Mouse (Mus musculus) lung, postnatal 0 days (tissue): ENCODE measurements around the gene Dscam. TPM values are rescaled to one million over a fixed set of nuclear protein-coding genes. Genes with fewer than 3 reads are reported as not detected.

Experiments
- ATAC-seq: fragments of 200-750 bp; cut with Nextera tagmentation; 2 replicates; pipeline ENCODE4 v1.8.0; 2017; ENCODE audit warnings: moderate library complexity
- DNase-seq: peaks from one replicate; pipeline ENCODE4 v3.0.0-alpha.2; 2016; ENCODE audit warnings: low spot score
- H3K27ac ChIP-seq: fragments of 300-500 bp; sonication (generic); 2 replicates; pipeline ENCODE4 v1.5.1; 2014; ENCODE audit warnings: antibody characterized with exemption, mild to moderate bottlenecking, low read length, mixed read lengths
- H3K27me3 ChIP-seq: fragments of 300-500 bp; sonication (generic); replicated peaks from 2 replicates; pipeline ENCODE4 v1.6.1; 2014; ENCODE audit warnings: low read length, mixed read lengths; ENCODE audit not compliant: insufficient read depth
- H3K36me3 ChIP-seq: fragments of 300-500 bp; sonication (generic); 2 replicates; pipeline ENCODE4 v1.6.1; 2014; ENCODE audit warnings: low read length, mixed read lengths; ENCODE audit not compliant: insufficient read depth
- H3K4me1 ChIP-seq: fragments of 300-500 bp; sonication (generic); 2 replicates; pipeline ENCODE4 v1.6.1; 2014; ENCODE audit warnings: antibody characterized with exemption, low read depth, low read length, mixed read lengths; ENCODE audit not compliant: insufficient read depth
- H3K4me2 ChIP-seq: fragments of 300-500 bp; sonication (generic); replicated peaks from 2 replicates; pipeline ENCODE4 v1.6.1; 2014; ENCODE audit warnings: low read depth, mild to moderate bottlenecking, low read length, moderate library complexity, mixed read lengths
- H3K4me3 ChIP-seq: fragments of 300-500 bp; sonication (generic); 2 replicates; pipeline ENCODE4 v1.5.1; 2014; ENCODE audit warnings: low read depth, low read length
- H3K9ac ChIP-seq: fragments of 300-500 bp; sonication (generic); replicated peaks from 2 replicates; pipeline ENCODE4 v1.6.1; 2014; ENCODE audit warnings: low read depth, mild to moderate bottlenecking
- H3K9me3 ChIP-seq: fragments of 300-500 bp; sonication (generic); 2 replicates; pipeline ENCODE4 v1.6.1; 2016; ENCODE audit warnings: low read length, mixed read lengths
- CTCF ChIP-seq: IDR thresholded peaks from 2 replicates; pipeline ENCODE4 v1.5.1; 2016; ENCODE audit warnings: antibody characterized with exemption, mild to moderate bottlenecking
- EP300 ChIP-seq: IDR thresholded peaks from 2 replicates; pipeline ENCODE4 v1.6.1; 2016; ENCODE audit warnings: antibody characterized with exemption, mild to moderate bottlenecking, control low read depth
- WGBS: fragments of 180-500 bp; shearing (Covaris S2); extraction: QIAGEN DNeasy Blood & Tissue Kit; methylation state at CpG from one replicate; pipeline ENCODE4 v1.1.7; 2014; 5-methylcytosine and 5-hydroxymethylcytosine counted together
- polyA plus RNA-seq: library from polyadenylated mRNA; unstranded; fragments of >200 nt; fragmentation: Nextera tagmentation; extraction: Ambion mirVana; gene quantifications from 2 replicates; pipeline ENCODE4 v1.2.1, GENCODE M21; 2015

Dscam gene
- polyA plus RNA-seq, 1 experiment from 2014 or later, result not detected

DNA sequence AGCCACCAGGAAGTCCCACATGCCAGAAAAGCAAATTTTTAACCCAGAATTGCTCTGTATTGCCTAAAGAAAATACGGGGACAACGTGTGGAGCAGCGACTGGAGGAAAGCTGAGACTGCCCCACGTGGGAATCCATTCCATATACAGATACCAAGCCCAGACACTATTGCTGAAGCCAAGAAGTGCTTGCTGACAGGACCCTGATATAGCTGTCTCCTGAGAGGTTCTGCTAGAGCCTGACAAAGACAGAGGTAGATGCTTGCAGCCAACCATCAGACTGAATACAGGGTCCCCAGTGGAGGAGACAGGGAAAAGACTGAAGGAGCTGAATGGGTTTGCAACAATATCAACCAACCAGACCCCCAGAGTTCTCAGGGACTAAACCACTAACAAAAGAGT lies 293.3 kb downstream of the Dscam start:
- no peak for TF ChIP-seq CTCF
- TF ChIP-seq EP300, result no peak
- no peaks in the 10 kb centered on the region for H3K4me1 ChIP-seq
- H3K4me2 ChIP-seq, result no peak overlapping the region
- no peak overlapping the region for H3K4me3 ChIP-seq
- H3K27me3 ChIP-seq, result no peaks in the 10 kb centered on the region
- no peaks in the 10 kb centered on the region for H3K9me3 ChIP-seq
- no peak overlapping the region for H3K9ac ChIP-seq
- H3K36me3 ChIP-seq, result no peaks in the 10 kb centered on the region
- WGBS, result 67% methylated on average over 4 of the region's 4 CpGs
- ATAC-seq (no peak), DNase-seq (no peak)
- no peak overlapping the region for H3K27ac ChIP-seq

DNA sequence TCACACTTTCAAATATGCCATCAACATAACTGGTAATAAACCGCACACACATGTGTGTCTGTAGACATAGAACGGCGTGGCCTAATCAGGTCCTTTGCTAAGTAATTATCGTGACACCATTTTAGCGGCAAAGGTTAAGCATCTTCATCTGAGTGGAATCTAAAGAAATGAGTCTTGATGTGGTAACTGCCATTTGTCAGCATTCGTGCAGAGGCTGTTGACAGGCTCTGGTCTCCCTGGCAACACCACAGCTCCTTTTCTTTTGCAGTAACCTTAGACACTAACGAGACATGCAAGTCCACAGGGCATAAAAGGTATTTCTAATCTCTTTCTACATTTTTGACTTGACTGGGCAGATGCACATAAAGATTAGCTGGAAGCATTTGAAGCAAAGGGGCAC lies 297.8 kb downstream of the Dscam start:
- ATAC-seq, result no peak

DNA sequence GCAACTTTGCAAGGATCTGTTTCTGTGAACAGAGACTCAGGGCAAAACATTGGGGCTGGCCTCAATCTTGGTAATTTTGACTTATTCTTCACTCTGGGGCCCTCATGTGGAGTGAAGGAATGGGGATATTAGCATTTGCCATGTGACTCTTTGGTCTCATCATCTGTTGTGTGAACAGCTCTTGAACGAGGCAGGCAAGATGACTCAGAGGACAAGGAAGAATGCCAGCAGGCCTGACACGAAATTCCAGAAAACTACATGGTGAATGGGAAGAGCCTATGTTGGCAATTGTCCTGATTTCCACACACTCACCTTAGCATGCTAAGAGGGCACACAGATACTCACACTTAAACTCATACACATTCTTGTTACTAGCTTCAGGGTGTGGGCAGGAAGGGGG lies 313.0 kb downstream of the Dscam start:
- DNase-seq (peak; percentile 24), ATAC-seq (no peak)
- H3K27ac ChIP-seq, result no peak overlapping the region
- no peak overlapping the region for H3K9ac ChIP-seq
- no peak for TF ChIP-seq CTCF
- no peak for TF ChIP-seq EP300
- no peaks in the 10 kb centered on the region for H3K27me3 ChIP-seq
- H3K9me3 ChIP-seq, result no peaks in the 10 kb centered on the region
- no peak overlapping the region for H3K4me3 ChIP-seq
- no peaks in the 10 kb centered on the region for H3K36me3 ChIP-seq
- H3K4me1 ChIP-seq, result no peaks in the 10 kb centered on the region
- WGBS, result 23% methylated on average over 2 of the region's 2 CpGs
- no peak overlapping the region for H3K4me2 ChIP-seq

More for the DNA sequence above, 297.8 kb downstream of the Dscam start:
- Histone ChIP-seq H3K9me3 (no peaks in the 10 kb centered on the region), H3K9ac (no peak overlapping the region), H3K36me3 (no peaks in the 10 kb centered on the region), H3K4me2 (no peak overlapping the region), H3K27me3 (no peaks in the 10 kb centered on the region), H3K27ac (no peak overlapping the region), H3K4me1 (no peaks in the 10 kb centered on the region), H3K4me3 (no peak overlapping the region)
- 61% methylated on average over 7 of the region's 7 CpGs for WGBS
- no peak for DNase-seq
- TF ChIP-seq EP300 (no peak), CTCF (no peak)

DNA sequence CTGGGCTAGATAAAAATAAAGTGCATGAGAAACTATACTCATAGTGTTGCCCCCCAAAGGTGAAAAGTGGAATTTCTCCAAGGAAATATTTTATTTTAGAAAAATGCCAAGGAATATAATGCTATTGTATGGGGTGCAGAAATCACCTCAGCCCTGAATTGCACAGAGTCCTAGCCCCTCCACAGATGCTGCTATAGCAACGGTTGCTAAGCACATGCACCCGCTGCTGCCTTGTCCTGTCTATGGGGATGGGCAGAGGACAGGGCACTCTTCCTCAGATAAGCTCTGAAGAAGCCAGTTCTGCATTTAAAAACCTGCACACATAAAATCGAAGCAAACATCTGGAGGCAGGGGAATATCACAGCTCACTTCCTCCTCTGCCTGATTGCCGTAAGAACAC lies 315.5 kb downstream of the Dscam start:
- Histone ChIP-seq H3K36me3 (no peaks in the 10 kb centered on the region), H3K4me2 (no peak overlapping the region), H3K9me3 (no peaks in the 10 kb centered on the region), H3K27me3 (no peaks in the 10 kb centered on the region), H3K4me1 (no peaks in the 10 kb centered on the region), H3K27ac (no peak overlapping the region), H3K9ac (no peak overlapping the region), H3K4me3 (no peak overlapping the region)
- ATAC-seq, result no peak
- TF ChIP-seq CTCF (no peak), EP300 (no peak)
- DNase-seq, result no peak
- WGBS, result 64% methylated on average over 4 of the region's 4 CpGs

DNA sequence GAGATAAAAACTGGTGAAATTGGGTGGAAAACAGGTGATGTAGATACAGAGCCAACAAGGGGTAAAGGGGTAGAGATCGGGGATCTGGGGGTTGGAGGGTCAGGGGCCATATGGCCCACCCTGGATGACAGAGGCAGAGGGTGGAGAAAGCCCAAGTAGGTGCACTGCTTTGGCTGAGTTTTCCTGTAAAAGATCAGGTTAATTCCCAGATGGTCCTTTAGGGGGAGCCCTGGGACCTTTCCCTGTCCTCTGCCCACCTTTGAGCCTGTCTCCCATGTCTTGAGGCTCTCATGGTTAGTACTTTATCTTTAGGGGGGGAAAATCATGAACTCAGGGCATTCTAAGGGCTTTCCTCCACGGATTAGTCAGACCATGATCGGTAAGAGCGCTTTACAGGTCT lies 318.2 kb downstream of the Dscam start:
- DNase-seq (peak; percentile 17), ATAC-seq (no peak)
- H3K27me3 ChIP-seq, result no peaks in the 10 kb centered on the region
- no peak overlapping the region for H3K27ac ChIP-seq
- no peaks in the 10 kb centered on the region for H3K9me3 ChIP-seq
- no peak overlapping the region for H3K4me2 ChIP-seq
- no peaks in the 10 kb centered on the region for H3K36me3 ChIP-seq
- 32% methylated on average over 4 of the region's 4 CpGs for WGBS
- peak; percentile 67 for TF ChIP-seq CTCF
- no peak for TF ChIP-seq EP300
- no peak overlapping the region for H3K4me3 ChIP-seq
- H3K9ac ChIP-seq, result no peak overlapping the region
- no peaks in the 10 kb centered on the region for H3K4me1 ChIP-seq

DNA sequence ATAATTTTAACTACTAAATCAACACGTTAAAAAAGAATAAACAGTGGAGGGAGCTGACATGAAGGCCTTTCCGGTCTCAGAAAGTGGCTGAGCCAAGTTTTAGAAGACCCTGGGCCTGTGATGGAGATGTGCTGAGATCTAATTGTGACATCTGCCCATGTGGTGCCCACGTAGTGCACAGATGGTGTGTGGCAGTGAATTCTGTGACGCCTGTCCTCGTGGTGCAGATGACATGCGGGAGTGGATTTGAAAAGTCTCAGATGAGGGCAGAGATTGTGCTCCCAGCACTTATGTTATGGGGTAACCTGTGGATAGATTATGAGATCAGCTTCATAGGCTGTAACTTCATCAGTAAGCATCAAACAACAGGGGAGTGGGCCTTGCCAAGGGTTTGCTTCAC lies 321.6 kb downstream of the Dscam start:
- no peaks in the 10 kb centered on the region for H3K4me1 ChIP-seq
- no peak overlapping the region for H3K4me2 ChIP-seq
- H3K27ac ChIP-seq, result no peak overlapping the region
- WGBS, result 67% methylated on average over 6 of the region's 6 CpGs
- no peaks in the 10 kb centered on the region for H3K27me3 ChIP-seq
- no peak for ATAC-seq
- no peak overlapping the region for H3K9ac ChIP-seq
- no peak for TF ChIP-seq CTCF
- TF ChIP-seq EP300, result no peak
- H3K4me3 ChIP-seq, result no peak overlapping the region
- DNase-seq, result no peak
- no peaks in the 10 kb centered on the region for H3K9me3 ChIP-seq
- no peaks in the 10 kb centered on the region for H3K36me3 ChIP-seq

DNA sequence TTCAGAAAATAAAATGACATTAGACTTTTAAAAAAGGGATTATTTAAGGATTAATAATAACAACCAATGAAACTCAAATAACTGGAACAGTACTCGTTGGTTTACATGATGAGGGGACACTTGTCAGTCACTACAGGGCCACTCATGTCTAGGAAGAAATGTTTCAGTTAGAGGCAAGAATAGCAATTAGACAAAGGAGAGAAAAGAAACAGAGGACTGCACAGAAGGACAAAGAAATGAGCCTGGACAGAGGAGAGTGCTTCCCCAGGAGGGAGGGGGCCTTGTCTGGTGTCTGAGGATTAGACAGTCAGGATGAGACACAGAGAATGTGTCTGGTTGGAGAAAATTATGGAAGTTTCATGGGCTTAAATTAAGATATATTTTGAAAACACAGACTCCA lies 324.0 kb downstream of the Dscam start:
- no peak overlapping the region for H3K9ac ChIP-seq
- H3K36me3 ChIP-seq, result no peaks in the 10 kb centered on the region
- ATAC-seq, result no peak
- WGBS, result 67% methylated on average over 1 of the region's 1 CpGs
- TF ChIP-seq CTCF (no peak), EP300 (no peak)
- H3K9me3 ChIP-seq, result no peaks in the 10 kb centered on the region
- no peak overlapping the region for H3K4me2 ChIP-seq
- no peaks in the 10 kb centered on the region for H3K27me3 ChIP-seq
- H3K4me3 ChIP-seq, result no peak overlapping the region
- DNase-seq, result no peak
- no peaks in the 10 kb centered on the region for H3K4me1 ChIP-seq
- no peak overlapping the region for H3K27ac ChIP-seq
